Mouse (Mus musculus) embryo, embryonic 11 days (tissue): ENCODE results near the gene Marc1.

Experiments
- DNase-seq: peaks from one replicate; pipeline ENCODE4 v3.0.0-alpha.2; 2015

Gene Marc1

DNA sequence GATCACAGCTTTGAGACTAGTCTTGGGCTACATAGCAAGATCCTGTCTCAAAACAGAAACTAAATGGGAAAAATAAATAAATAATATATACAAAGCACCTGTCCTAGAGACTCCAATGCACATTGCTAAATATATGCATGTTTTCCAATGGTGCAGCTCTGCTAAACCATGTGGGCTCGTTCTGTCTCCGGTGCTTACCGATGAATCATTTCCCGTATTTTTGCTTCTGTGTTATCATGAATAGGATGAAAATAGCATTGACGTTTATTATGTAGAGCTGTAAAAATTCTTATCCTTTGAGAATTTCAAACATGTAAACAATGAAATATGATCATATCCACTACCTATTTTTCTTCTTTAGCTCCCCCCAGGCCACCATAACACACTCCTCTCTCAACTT lies 58.4 kb downstream of the Marc1 start:
- DNase-seq, result no peak

GRCm38 (mm10) chr1:184750114-184750664 lies 60.9 kb downstream of the Marc1 start:
- DNase-seq, result no peak

- DNase-seq, result no peak
These were observed 62.4 kb downstream of the Marc1 start for GRCm38 (mm10) chr1:184748692-184749152.

DNA sequence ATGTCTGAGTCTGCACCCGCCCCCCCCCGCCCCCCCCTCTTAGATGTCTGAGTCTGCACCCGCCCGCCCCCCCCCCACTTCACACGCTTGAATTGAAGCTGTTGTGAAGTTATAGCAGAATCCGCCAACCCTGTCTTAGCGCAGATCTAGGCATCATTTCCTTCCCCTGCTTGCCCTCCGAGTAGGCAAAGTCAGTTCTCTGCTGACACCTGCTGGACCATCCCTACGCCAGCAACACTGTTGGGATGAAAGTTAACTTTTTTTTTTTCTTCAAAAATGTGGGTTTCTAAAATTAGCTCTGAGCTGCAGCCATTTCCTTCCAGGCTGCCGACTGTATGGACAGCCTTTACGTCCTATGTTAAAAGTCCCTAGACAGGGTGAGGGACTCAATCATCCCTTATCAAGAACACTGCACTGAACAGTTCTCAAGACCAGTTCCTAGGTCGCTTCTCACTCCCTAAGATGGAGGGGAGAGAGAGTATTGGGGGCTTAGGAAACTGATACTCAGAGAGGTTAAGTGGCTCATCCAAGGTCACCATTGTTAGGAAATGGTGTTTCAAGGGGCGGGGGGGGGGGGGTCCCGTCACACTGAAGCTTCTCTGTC lies 73.1 kb downstream of the Marc1 start:
- peak; percentile 83 for DNase-seq

- no peak for DNase-seq
These were observed 73.9 kb downstream of the Marc1 start for GRCm38 (mm10) chr1:184737228-184737627.
